Mouse (Mus musculus) stomach, postnatal 0 days (tissue): ENCODE measurements at regions not wholly inside any gene's neighbourhood (a gene's known extent, or its start where the extent isn't known, plus 50 kb on each side); places are given as distances from the start of the nearest gene placed in this dataset.

Source experiments
- CTCF ChIP-seq: IDR thresholded peaks from 2 replicates; pipeline ENCODE4 v1.5.1; 2016; ENCODE audit warnings: antibody characterized with exemption, low read depth, mild to moderate bottlenecking, moderate library complexity
- EP300 ChIP-seq: optimal IDR thresholded peaks from 2 replicates; pipeline ENCODE3; 2016; ENCODE audit warnings: antibody characterized with exemption

DNA sequence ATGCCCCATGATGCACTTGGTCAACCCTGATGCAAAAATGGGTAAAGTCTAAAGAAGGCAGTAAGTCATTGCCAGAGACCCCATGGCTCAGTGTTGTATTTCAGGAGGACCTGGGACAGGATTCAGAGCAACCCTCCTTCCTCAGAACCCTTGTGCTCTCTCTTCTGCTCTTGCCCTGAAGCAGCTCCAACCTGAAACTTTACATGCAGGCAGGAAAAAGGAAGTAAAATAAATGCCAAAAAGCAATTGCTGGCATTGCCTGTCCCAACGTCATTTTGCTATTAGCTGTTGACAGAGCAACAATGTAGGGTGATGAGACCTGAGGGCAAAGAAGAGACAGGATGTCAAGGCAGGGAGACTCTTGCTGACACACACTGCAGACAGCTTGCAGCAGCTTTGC, 121.7 kb upstream of the Crim1 start:
- TF ChIP-seq CTCF (no peak), EP300 (no peak)
